Mouse (Mus musculus): ENCODE results near the gene Bcl10. TPM values are rescaled to one million over a fixed set of nuclear protein-coding genes. Genes with fewer than 3 reads are reported as not detected.
A peak's percentile ranks its signal among the peaks of the same experiment; 100 is the strongest.
"Not testable (repeated sequence)": the region's sequence is repeated elsewhere in the genome, so short reads cannot be mapped to it uniquely, and the experiment has no call there.

Bcl10 gene
- polyA plus RNA-seq, 1 experiment: 24.2 TPM

GRCm38 (mm10) chr3:145906582-145906981, 16.0 kb upstream of the Bcl10 start:
- no peak for DNase-seq (ENCODE audit: low read depth, low spot score)
- WGBS: 73% methylated on average over 9 of the region's 9 CpGs

- DNase-seq (ENCODE audit: low read depth, low spot score): no peak
- WGBS: 85% methylated on average over 7 of the region's 7 CpGs
Observed at GRCm38 (mm10) chr3:145912512-145912911, 10.1 kb upstream of the Bcl10 start.

- DNase-seq (ENCODE audit: low read depth, low spot score): no peak
- 55% methylated on average over 6 of the region's 6 CpGs for WGBS
Observed at GRCm38 (mm10) chr3:145913263-145913662, 9.3 kb upstream of the Bcl10 start.

- DNase-seq (ENCODE audit: low read depth, low spot score): not testable (repeated sequence)
- WGBS: 69% methylated on average over 7 of the region's 7 CpGs
Observed at GRCm38 (mm10) chr3:145913942-145914341, 8.7 kb upstream of the Bcl10 start.

- no peak for DNase-seq (ENCODE audit: low read depth, low spot score)
- 79% methylated on average over 5 of the region's 5 CpGs for WGBS
Observed at GRCm38 (mm10) chr3:145916374-145916773, 6.2 kb upstream of the Bcl10 start.

GRCm38 (mm10) chr3:145916826-145917225, 5.8 kb upstream of the Bcl10 start:
- no peak for DNase-seq (ENCODE audit: low read depth, low spot score)
- 84% methylated on average over 4 of the region's 4 CpGs for WGBS

- no peak for DNase-seq (ENCODE audit: low read depth, low spot score)
- WGBS: 27% methylated on average over 3 of the region's 3 CpGs
Observed at GRCm38 (mm10) chr3:145922971-145923370, 367 bp downstream of the Bcl10 start.

- WGBS: under 1% methylated on average over 58 of the region's 58 CpGs
Observed at GRCm38 (mm10) chr3:145923874-145924577, 1.4 kb downstream of the Bcl10 start.

GRCm38 (mm10) chr3:145924649-145925337, 2.2 kb downstream of the Bcl10 start:
- no peak for DNase-seq (ENCODE audit: low read depth, low spot score)
- WGBS: under 1% methylated on average over 39 of the region's 39 CpGs

More at GRCm38 (mm10) chr3:145923874-145924577, 1.4 kb downstream of the Bcl10 start:
- peak; percentile 95 for DNase-seq (ENCODE audit: low read depth, low spot score)

- no peak for DNase-seq (ENCODE audit: low read depth, low spot score)
- 27% methylated on average over 5 of the region's 5 CpGs for WGBS
Observed at GRCm38 (mm10) chr3:145925506-145925905, 2.9 kb downstream of the Bcl10 start.

GRCm38 (mm10) chr3:145929525-145930400, 7.2 kb downstream of the Bcl10 start:
- WGBS: 75% methylated on average over 7 of the region's 7 CpGs
- DNase-seq (ENCODE audit: low read depth, low spot score): no peak

GRCm38 (mm10) chr3:145933845-145934244, 11.2 kb downstream of the Bcl10 start:
- 74% methylated on average over 9 of the region's 9 CpGs for WGBS
- DNase-seq (ENCODE audit: low read depth, low spot score): no peak

- WGBS: 1% methylated on average over 70 of the region's 70 CpGs
- no peak for DNase-seq (ENCODE audit: low read depth, low spot score)
Observed at GRCm38 (mm10) chr3:145937505-145938404, 15.2 kb downstream of the Bcl10 start, which contains the start of gene 2410004B18Rik. Gene 2410004B18Rik (plus strand): TSS chr3:145938014.

GRCm38 (mm10) chr3:145938405-145939349, 16.1 kb downstream of the Bcl10 start:
- WGBS: 11% methylated on average over 50 of the region's 50 CpGs
- DNase-seq (ENCODE audit: low read depth, low spot score): no peak

GRCm38 (mm10) chr3:145939402-145939801, 16.8 kb downstream of the Bcl10 start:
- DNase-seq (ENCODE audit: low read depth, low spot score): no peak
- WGBS: 73% methylated on average over 12 of the region's 12 CpGs

GRCm38 (mm10) chr3:145939971-145940370, 17.4 kb downstream of the Bcl10 start:
- WGBS: 49% methylated on average over 4 of the region's 4 CpGs

GRCm38 (mm10) chr3:145941971-145942370, 19.4 kb downstream of the Bcl10 start:
- DNase-seq (ENCODE audit: low read depth, low spot score): no peak
- WGBS: 6% methylated on average over 3 of the region's 3 CpGs

More at GRCm38 (mm10) chr3:145939971-145940370, 17.4 kb downstream of the Bcl10 start:
- DNase-seq (ENCODE audit: low read depth, low spot score): no peak

GRCm38 (mm10) chr3:145944348-145944747, 21.7 kb downstream of the Bcl10 start:
- DNase-seq (ENCODE audit: low read depth, low spot score): no peak
- WGBS: 84% methylated on average over 7 of the region's 7 CpGs
